Mouse (Mus musculus) adrenal gland, adult (tissue): ENCODE results near the gene Mup3.
"Not testable (repeated sequence)": the region's sequence is repeated elsewhere in the genome, so short reads cannot be mapped to it uniquely, and the experiment has no call there.

Source experiments
- DNase-seq, 2 experiments: peaks; one replicate each; pipeline ENCODE4 v3.0.0; 2022 to 2023; ENCODE audit warnings: low spot score in 1 of 2; ENCODE audit not compliant: inconsistent age in 2 of 2

Gene Mup3

DNA sequence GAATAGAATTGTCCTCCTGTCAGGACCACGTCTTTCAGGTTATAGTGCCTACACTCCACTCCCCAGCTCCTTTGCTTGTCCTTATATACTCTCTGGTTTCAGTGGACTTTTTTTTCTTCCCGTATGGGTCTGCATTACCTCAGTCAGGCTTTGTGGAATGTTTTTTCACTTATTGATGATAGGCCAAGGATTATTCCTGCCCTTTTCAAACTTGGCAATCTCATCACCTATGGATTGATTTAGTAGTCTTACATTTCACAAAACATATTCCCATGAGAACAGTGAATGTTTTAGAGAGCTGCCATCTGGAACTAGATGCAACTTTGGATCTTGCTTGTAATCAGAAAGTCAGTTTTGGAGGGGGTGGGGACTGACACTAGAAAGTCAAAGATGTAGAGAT lies at the start of gene Mup3:
Gene Mup3 (minus strand): TSS at position 102 of the 400 bp plus-strand sequence.
- DNase-seq: no peak

DNA sequence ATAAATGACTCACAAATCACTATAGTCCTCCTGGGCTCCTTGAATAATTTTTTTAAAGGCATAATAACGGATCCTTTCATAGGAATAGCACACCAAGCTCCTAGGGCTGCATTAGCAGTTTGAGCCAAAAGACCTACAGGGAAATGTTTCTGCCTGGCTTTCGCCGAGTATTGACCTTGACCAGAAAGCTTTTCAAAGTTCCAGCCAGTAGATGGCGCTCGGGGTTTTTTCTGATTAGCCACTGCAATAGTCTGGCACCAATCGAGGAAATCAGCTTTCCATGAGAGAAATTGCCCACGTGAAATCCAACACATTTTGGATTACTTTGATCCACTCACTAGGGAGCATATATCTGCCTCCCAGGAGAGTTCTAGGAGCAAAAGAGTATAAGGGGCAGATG lies 46.6 kb upstream of the Mup3 start:
- peak; percentile 49 to 86 for DNase-seq

DNA sequence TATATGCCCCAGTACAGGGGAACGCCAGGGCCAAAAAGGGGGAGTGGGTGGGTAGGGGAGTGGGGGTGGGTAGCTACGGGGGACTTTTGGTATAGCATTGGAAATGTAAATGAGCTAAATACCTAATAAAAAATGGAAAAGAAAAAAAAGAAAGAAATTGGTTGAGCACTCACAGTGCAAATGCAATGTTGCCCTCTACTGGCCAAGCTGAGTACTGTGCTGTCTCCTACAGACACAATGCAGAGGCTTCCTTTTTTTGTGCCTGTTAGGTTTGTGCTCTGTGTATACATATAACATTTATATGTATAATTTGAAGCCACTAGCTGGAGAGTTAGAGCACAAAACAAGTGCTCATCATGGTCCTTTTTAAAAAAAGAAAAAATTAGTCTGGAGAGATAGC lies 16.2 kb upstream of the Mup3 start:
- peak in 1 of 2 experiments; percentile 49 for DNase-seq

DNA sequence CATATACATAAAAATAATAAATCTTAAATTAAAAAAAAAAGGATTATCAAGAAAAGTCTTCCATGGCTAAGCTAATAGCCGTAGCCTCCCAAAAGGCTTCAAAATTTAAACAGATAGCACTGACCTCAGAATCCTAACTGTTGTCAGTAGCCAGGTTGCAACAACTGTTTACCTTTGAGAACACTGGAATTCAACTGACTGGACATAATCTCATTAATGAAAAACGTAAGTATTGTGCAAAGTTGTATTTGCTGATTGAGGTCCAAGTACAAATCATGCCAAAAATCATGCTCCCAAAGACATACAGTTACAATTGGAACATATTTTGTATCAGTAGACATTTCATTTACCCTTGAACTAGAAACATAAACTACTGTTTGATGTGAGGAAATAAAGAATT lies 811 bp upstream of the Mup3 start:
- DNase-seq: no peak

DNA sequence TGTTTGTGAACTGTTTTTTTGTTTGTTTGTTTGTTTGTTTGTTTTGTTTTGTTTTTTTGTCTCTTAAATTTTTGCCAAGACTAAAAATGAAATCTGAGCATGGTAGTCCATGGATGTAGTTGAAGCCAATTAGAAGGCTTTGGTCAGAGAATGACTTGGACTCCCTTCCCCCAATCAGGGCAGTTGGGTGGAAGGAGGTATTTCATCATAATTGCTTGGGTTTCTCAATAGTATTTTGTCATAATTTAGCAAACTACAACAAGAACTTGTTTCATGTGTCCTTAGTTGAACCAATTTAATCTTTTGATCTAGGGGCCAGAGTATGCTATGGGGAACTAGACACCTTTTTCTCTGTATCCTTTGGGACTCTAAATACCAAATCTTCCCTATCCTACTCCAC lies 4.4 kb downstream of the Mup3 start:
- peak in 1 of 2 experiments; percentile 36 for DNase-seq

DNA sequence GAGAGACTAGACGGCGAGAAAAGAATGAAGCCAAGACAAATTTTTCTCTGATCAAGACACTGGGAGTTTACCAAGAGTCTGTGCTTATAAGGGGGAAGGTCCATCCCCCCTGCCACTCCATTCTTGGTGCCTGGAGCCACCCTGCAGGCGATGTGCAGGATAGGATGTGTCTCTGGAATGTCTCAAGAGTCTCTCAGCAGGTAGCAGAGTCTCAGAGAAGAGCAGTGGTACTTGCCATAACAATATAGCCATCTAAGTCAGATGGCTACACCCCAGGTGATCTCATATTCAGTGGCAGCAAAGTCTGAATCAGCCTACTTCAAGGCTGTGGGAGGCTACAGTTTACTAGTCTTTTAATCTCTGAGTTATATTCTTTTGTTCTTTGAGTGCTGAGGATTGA lies 12.0 kb downstream of the Mup3 start:
- no peak for DNase-seq

DNA sequence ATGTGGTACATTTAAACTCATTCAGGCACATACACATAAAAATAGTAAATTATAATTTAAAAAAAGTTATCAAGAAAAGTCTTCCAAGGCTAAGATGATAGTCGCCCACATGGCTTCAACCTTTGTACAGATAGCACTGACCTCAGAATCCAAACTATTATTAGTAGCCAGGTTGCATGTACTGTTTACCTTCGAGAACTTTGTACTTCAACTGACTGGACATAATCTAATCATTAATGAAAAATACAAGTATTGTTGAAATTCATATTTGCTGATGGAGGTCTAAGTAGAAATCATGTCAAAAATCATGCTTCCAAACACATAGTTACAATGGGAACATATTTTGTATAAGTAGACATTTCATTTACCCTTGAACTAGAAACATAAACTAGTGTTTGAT lies 32.4 kb downstream of the Mup3 start:
- not testable (repeated sequence) for DNase-seq

DNA sequence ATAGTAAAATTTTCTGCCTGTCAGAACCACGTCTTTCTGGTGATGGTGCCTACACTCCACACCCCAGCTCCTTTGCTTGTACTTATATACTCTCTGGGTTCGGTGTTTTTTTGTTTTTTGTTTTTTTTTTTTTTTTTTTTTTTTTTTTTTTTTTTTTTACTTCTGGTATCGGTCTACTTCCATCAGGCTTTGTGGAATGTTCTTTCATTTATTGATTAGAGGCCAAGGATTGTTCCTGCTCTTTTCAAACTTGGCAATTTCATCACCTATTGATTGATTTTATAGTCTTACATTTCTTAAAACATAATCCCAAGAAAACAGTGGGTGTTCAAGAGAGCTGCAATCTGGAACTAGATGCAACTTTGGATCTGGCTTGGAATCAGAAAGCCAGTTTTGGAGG lies 33.1 kb downstream of the Mup3 start, which contains the start of gene Mup20:
Gene Mup20 (minus strand): TSS at position 101 of the 400 bp plus-strand sequence.
- not testable (repeated sequence) for DNase-seq
